ENCODE assay signal across 8 mouse cellular contexts in genomic region chr11:121236564-121237344, GRCm38 (mm10). TPM values are rescaled to one million over a fixed set of nuclear protein-coding genes. Genes with fewer than 3 reads are reported as not detected.
A peak's percentile ranks its signal among the peaks of the same experiment; 100 is the strongest.
DNase-seq lines count a peak whose midpoint lies in the region; ATAC-seq and TF ChIP-seq lines count a peak whose summit lies in the region.

Narf (plus strand) TSS chr11:121237253.

- peak within 1 kb of the TSS; percentile 99 for H3K27ac ChIP-seq in forebrain, embryonic 12.5 days
- H3K27ac ChIP-seq in heart, postnatal 0 days (ENCODE audit: low read depth): peak within 1 kb of the TSS; percentile 99
- peak within 1 kb of the TSS; percentile 99 for H3K27ac ChIP-seq in liver, embryonic 16.5 days (ENCODE audit: low read length)
- peak within 1 kb of the TSS; percentile 99 for H3K27ac ChIP-seq in neural tube, embryonic 13.5 days (replicated peaks)
- peak within 1 kb of the TSS; percentile 99 for H3K27ac ChIP-seq in testis, adult 2 months (ENCODE audit: control insufficient read depth, insufficient read depth, low read depth, low read length)

- ATAC-seq in forebrain, embryonic 12.5 days (ENCODE audit: low FRiP score): peak; percentile 100
- ATAC-seq in heart, postnatal 0 days (ENCODE audit: insufficient read depth, low read depth): peak; percentile 99
- peak; percentile 96 for ATAC-seq in liver, embryonic 16.5 days (ENCODE audit: low read depth)
- ATAC-seq in neural tube, embryonic 13.5 days (ENCODE audit: low read depth): peak; percentile 100

- WGBS in forebrain, embryonic 12.5 days: under 1% methylated on average over 50 of the region's 50 CpGs
- under 1% methylated on average over 50 of the region's 50 CpGs for WGBS in heart, postnatal 0 days
- under 1% methylated on average over 50 of the region's 50 CpGs for WGBS in liver, embryonic 16.5 days (ENCODE audit: insufficient replicate concordance)
- under 1% methylated on average over 50 of the region's 50 CpGs for WGBS in neural tube, embryonic 13.5 days

- TF ChIP-seq POLR2A in testis, adult 2 months (IDR thresholded peaks at IDR 0.05; ENCODE audit: control insufficient read depth, low read depth, low read length): peak; percentile 92

- H3K4me1 ChIP-seq in E14TG2a.4 (replicated peaks; ENCODE audit: low read depth, low read length): peaks cover 18% of the 10 kb centered on the region
- H3K4me1 ChIP-seq in forebrain, embryonic 12.5 days: peaks cover 33% of the 10 kb centered on the region
- peaks cover 19% of the 10 kb centered on the region for H3K4me1 ChIP-seq in heart, postnatal 0 days (ENCODE audit: control insufficient read depth, insufficient read depth)
- H3K4me1 ChIP-seq in liver, embryonic 16.5 days (ENCODE audit: control insufficient read depth, low read depth, low read length): peaks cover 39% of the 10 kb centered on the region
- peaks cover 45% of the 10 kb centered on the region for H3K4me1 ChIP-seq in neural tube, embryonic 13.5 days (replicated peaks)
- H3K4me1 ChIP-seq in testis, adult 2 months (ENCODE audit: control insufficient read depth, insufficient read depth, low read length): no peaks in the 10 kb centered on the region; the same call in none of the 2 replicates

- H3K36me3 ChIP-seq in E14TG2a.4 (ENCODE audit: insufficient read depth, low read length): peaks cover 24% of the 10 kb centered on the region
- H3K36me3 ChIP-seq in forebrain, embryonic 12.5 days (replicated peaks): peaks cover 21% of the 10 kb centered on the region
- H3K36me3 ChIP-seq in heart, postnatal 0 days (replicated peaks; ENCODE audit: control insufficient read depth, insufficient read depth, low read length): peaks cover 8% of the 10 kb centered on the region
- H3K36me3 ChIP-seq in liver, embryonic 16.5 days (ENCODE audit: control insufficient read depth, insufficient read depth): peaks cover 14% of the 10 kb centered on the region
- peaks cover 28% of the 10 kb centered on the region for H3K36me3 ChIP-seq in neural tube, embryonic 13.5 days
- no peaks in the 10 kb centered on the region for H3K36me3 ChIP-seq in testis, adult 2 months (ENCODE audit: control insufficient read depth, insufficient read depth, low read length)

- DNase-seq in c-Kit-positive CD71-positive TER-119-positive erythroid progenitor cells, embryonic 14.5 days (ENCODE audit: low spot score): peak; percentile 100
- DNase-seq in heart, postnatal 0 days (ENCODE audit: low spot score): peak; percentile 100
- peak; percentile 98 to 99 for DNase-seq in kidney, postnatal 4 days

- H3K4me3 ChIP-seq in E14TG2a.4 (replicated peaks; ENCODE audit: low read length): peak within 1 kb of the TSS; percentile 88
- peak within 1 kb of the TSS; percentile 77 for H3K4me3 ChIP-seq in forebrain, embryonic 12.5 days (replicated peaks)
- peak within 1 kb of the TSS; percentile 76 for H3K4me3 ChIP-seq in heart, postnatal 0 days (ENCODE audit: low read depth, low read length)
- peak within 1 kb of the TSS; percentile 74 for H3K4me3 ChIP-seq in liver, embryonic 16.5 days (ENCODE audit: low read depth, low read length)
- peak within 1 kb of the TSS; percentile 84 for H3K4me3 ChIP-seq in neural tube, embryonic 13.5 days
- peak within 1 kb of the TSS; percentile 97 for H3K4me3 ChIP-seq in testis, adult 2 months (ENCODE audit: control insufficient read depth, low read depth, low read length)

- H3K27me3 ChIP-seq in E14TG2a.4 (ENCODE audit: insufficient read depth, low read length): 0 out of 2 replicates have a peak, but pooled peaks cover 2% of the 10 kb centered on the region
- H3K27me3 ChIP-seq in forebrain, embryonic 12.5 days: no peaks in the 10 kb centered on the region
- H3K27me3 ChIP-seq in heart, postnatal 0 days (ENCODE audit: control insufficient read depth, insufficient read depth, low read length): no peaks in the 10 kb centered on the region
- no peaks in the 10 kb centered on the region for H3K27me3 ChIP-seq in liver, embryonic 16.5 days (ENCODE audit: control insufficient read depth, insufficient read depth, low read depth, low read length)
- H3K27me3 ChIP-seq in neural tube, embryonic 13.5 days: no peaks in the 10 kb centered on the region
- no peaks in the 10 kb centered on the region for H3K27me3 ChIP-seq in testis, adult 2 months (ENCODE audit: control insufficient read depth, insufficient read depth, low read length)

- no peaks in the 10 kb centered on the region for H3K9me3 ChIP-seq in E14TG2a.4 (ENCODE audit: low read length)
- H3K9me3 ChIP-seq in forebrain, embryonic 12.5 days: no peaks in the 10 kb centered on the region
- H3K9me3 ChIP-seq in heart, postnatal 0 days (replicated peaks; ENCODE audit: control insufficient read depth, low read length): no peaks in the 10 kb centered on the region
- no peaks in the 10 kb centered on the region for H3K9me3 ChIP-seq in liver, embryonic 16.5 days (replicated peaks; ENCODE audit: control insufficient read depth, low read length)
- no peaks in the 10 kb centered on the region for H3K9me3 ChIP-seq in neural tube, embryonic 13.5 days

- no peak for TF ChIP-seq EP300 in heart, postnatal 0 days (IDR thresholded peaks at IDR 0.05; ENCODE audit: low read depth)

- TF ChIP-seq CTCF in E14TG2a.4 (conservative IDR thresholded peaks at IDR 0.05; ENCODE audit: low read length): peak; percentile 31
- TF ChIP-seq CTCF in heart, postnatal 0 days (IDR thresholded peaks at IDR 0.05; ENCODE audit: low read depth): peak; percentile 69
- peak; percentile 33; the same call in 1 of the 2 replicates for TF ChIP-seq CTCF in testis, adult 2 months (IDR thresholded peaks at IDR 0.05; ENCODE audit: control insufficient read depth, insufficient read depth, insufficient replicate concordance, low read depth, low read length)

- peak within 1 kb of the TSS; percentile 81 for H3K9ac ChIP-seq in forebrain, embryonic 12.5 days
- H3K9ac ChIP-seq in heart, postnatal 0 days (replicated peaks; ENCODE audit: low read depth, low read length): peak within 1 kb of the TSS; percentile 73
- peak within 1 kb of the TSS; percentile 87 for H3K9ac ChIP-seq in liver, embryonic 16.5 days (ENCODE audit: low read depth, low read length)
- peak within 1 kb of the TSS; percentile 93 for H3K9ac ChIP-seq in neural tube, embryonic 13.5 days

- peak within 1 kb of the TSS; percentile 56 for H3K4me2 ChIP-seq in forebrain, embryonic 12.5 days
- H3K4me2 ChIP-seq in heart, postnatal 0 days (ENCODE audit: low read depth, low read length): peak within 1 kb of the TSS; percentile 73
- peak within 1 kb of the TSS; percentile 81 for H3K4me2 ChIP-seq in liver, embryonic 16.5 days (ENCODE audit: low read depth, low read length)
- peak within 1 kb of the TSS; percentile 76 for H3K4me2 ChIP-seq in neural tube, embryonic 13.5 days

RNA-seq across cellular contexts. Expression of gene Narf, which starts in this region (rescaled TPM):
- 65.0 and 72.4 TPM in 2 replicates for polyA plus RNA-seq in forebrain, embryonic 12.5 days (2016; fragmentation: Nextera tagmentation; extraction: Ambion mirVana)
- total RNA-seq in heart, postnatal 0 days (2014; rRNA removed; ENCODE audit: low replicate concordance): 159 and 217 TPM in 2 replicates
- 40.0 and 48.2 TPM in 2 replicates for polyA plus RNA-seq in heart, postnatal 0 days (2015; fragmentation: Nextera tagmentation; extraction: Ambion mirVana)
- 118 and 119 TPM in 2 replicates for polyA plus RNA-seq in liver, embryonic 16.5 days (2015; fragmentation: Nextera tagmentation; extraction: Ambion mirVana)
- 104 and 112 TPM in 2 replicates for polyA plus RNA-seq in neural tube, embryonic 13.5 days (2015; fragmentation: Nextera tagmentation; extraction: Ambion mirVana)
- 8.2 and 8.9 TPM in 2 replicates for polyA plus RNA-seq in testis, adult 2 months (2012; rRNA removed)

Comparison
In these comparisons a context has a peak if more than half of its experiments do, and no peak if none do; other contexts are left out.
1. Peak in every context shown above with its lines: DNase-seq, ATAC-seq, H3K4me3 ChIP-seq and H3K27ac ChIP-seq.